Mouse (Mus musculus) myocyte (in vitro differentiated cells): ENCODE results near the gene Tenm2.

Experiments used
- CEBPB ChIP-seq: IDR thresholded peaks from 2 replicates; pipeline ENCODE4 v1.6.1; 2011; ENCODE audit warnings: mild to moderate bottlenecking, moderate library complexity; ENCODE audit not compliant: poor library complexity, insufficient read depth, severe bottlenecking
- MAX ChIP-seq: IDR thresholded peaks from one replicate; pipeline ENCODE4 v1.6.1; 2011; ENCODE audit warnings: low read depth, mild to moderate bottlenecking, control low read depth
- POLR2A ChIP-seq: IDR thresholded peaks from one replicate; pipeline ENCODE4 v1.6.1; 2011; ENCODE audit warnings: low read depth, mild to moderate bottlenecking, control low read depth, moderate library complexity; ENCODE audit not compliant: insufficient read length
- POLR2AphosphoS2 ChIP-seq: IDR thresholded peaks from one replicate; pipeline ENCODE4 v1.6.1; 2011; ENCODE audit warnings: low read depth, control low read depth; ENCODE audit not compliant: insufficient read length
- TCF12 ChIP-seq: IDR thresholded peaks from one replicate; pipeline ENCODE4 v1.6.1; 2011; ENCODE audit warnings: mild to moderate bottlenecking, control low read depth; ENCODE audit not compliant: poor library complexity, insufficient read depth, severe bottlenecking
- USF1 ChIP-seq: IDR thresholded peaks from one replicate; pipeline ENCODE4 v1.6.1; 2011; ENCODE audit warnings: low read depth, mild to moderate bottlenecking, control low read depth, moderate library complexity

DNA sequence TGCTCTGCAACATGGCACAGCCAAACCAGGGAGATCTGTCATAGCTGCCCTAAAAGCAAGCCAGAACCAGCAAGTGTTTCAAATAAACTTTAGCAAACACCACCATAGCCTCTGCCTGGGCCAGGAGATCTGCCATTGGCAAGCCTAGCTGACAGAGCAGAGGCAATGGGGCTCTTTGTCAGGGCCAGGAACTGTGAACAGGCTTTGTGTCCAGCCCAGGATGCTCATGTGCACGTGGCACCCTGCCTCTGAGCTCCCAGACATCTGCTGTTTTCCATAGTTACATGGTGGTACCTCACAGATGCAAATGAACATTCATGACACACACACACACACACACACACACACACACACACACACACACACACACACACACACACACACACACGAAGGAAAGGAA is 963.6 kb downstream of the Tenm2 start:
- TF ChIP-seq MAX = no peak
- TF ChIP-seq POLR2AphosphoS2 = no peak
- no peak for TF ChIP-seq TCF12
- TF ChIP-seq POLR2A = no peak
- TF ChIP-seq USF1 = no peak
- TF ChIP-seq CEBPB = no peak
